Mouse (Mus musculus): ENCODE measurements around the gene Aqp5. TPM values are rescaled to one million over a fixed set of nuclear protein-coding genes. Genes with fewer than 3 reads are reported as not detected.

The Aqp5 gene
- polyA plus RNA-seq, 1 experiment from 2014 or later, result 1.4 TPM

GRCm38 (mm10) chr15:99583463-99584344 is 6.9 kb upstream of the Aqp5 start:
- H3K4me2 ChIP-seq, result peak overlapping the region; percentile 53
- peaks cover 72% of the 10 kb centered on the region for H3K27me3 ChIP-seq (replicated peaks)
- no peaks in the 10 kb centered on the region for H3K36me3 ChIP-seq (replicated peaks)
- 3% methylated on average over 54 of the region's 54 CpGs for WGBS
- peak overlapping the region; percentile 29 for H3K4me3 ChIP-seq
- peak overlapping the region; percentile 31; the same call in 1 of the 2 replicates for H3K9ac ChIP-seq
- H3K4me1 ChIP-seq, result peaks cover 22% of the 10 kb centered on the region
- no peaks in the 10 kb centered on the region for H3K9me3 ChIP-seq
- no peak overlapping the region for H3K27ac ChIP-seq
- peak; percentile 52 for ATAC-seq (replicated peaks)

DNA sequence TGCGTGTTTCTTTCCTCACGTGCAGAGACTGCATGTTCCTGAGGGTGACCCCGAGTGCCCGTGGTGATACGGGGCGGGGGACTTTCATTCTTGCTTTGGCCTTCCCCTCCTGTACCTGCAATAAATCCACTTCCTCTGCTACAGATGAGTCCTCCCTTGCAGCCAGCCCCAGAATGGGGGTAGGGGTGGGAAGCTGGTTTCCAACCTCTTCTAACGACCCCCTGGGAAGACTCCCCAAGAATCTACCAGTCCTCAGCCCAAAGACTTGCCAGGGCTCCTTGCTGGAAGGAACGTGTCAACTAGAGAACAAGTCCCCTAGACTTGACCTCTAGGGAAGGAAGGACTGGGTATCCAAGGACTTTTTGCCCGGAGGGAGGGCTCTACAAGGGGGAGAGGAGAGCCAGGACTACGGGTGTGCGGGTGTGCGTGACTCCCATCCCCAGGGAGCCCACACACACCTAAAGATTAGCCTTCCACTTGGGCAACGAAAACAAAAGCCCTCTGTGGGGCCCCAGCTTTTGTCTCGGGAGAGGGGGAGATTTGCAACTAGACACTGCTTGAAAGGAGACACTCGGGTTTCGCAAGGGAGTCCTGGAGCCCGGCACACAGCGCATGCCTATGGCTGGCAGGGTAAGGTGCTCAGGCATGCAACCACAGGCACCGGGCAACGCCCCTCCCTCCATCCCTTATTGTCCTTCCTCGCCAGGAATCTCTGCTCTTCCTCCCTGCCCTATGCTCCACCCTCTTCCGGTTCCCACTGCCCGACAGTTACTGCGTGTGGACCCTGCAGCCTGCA is 6.0 kb upstream of the Aqp5 start:
- Histone ChIP-seq H3K4me3 (peak overlapping the region; percentile 29), H3K27me3 (replicated peaks) (peaks cover 81% of the 10 kb centered on the region), H3K9ac (0 out of 2 replicates have a peak overlapping the region, but pooled peaks have one; percentile 10), H3K4me1 (peaks cover 22% of the 10 kb centered on the region), H3K9me3 (no peaks in the 10 kb centered on the region), H3K4me2 (peak overlapping the region; percentile 53), H3K27ac (no peak overlapping the region), H3K36me3 (replicated peaks) (no peaks in the 10 kb centered on the region)
- ATAC-seq (replicated peaks), result no peak
- WGBS, result 3% methylated on average over 24 of the region's 24 CpGs

- H3K9ac ChIP-seq, result no peak overlapping the region
- ATAC-seq (replicated peaks), result no peak
- no peak overlapping the region for H3K27ac ChIP-seq
- H3K9me3 ChIP-seq, result no peaks in the 10 kb centered on the region
- no peak overlapping the region for H3K4me2 ChIP-seq
- H3K4me3 ChIP-seq, result no peak overlapping the region
- H3K27me3 ChIP-seq (replicated peaks), result peaks cover 92% of the 10 kb centered on the region
- no peaks in the 10 kb centered on the region for H3K36me3 ChIP-seq (replicated peaks)
- H3K4me1 ChIP-seq, result peaks cover 26% of the 10 kb centered on the region
- 72% methylated on average over 6 of the region's 6 CpGs for WGBS
Observed at GRCm38 (mm10) chr15:99585741-99586140, 4.8 kb upstream of the Aqp5 start.

DNA sequence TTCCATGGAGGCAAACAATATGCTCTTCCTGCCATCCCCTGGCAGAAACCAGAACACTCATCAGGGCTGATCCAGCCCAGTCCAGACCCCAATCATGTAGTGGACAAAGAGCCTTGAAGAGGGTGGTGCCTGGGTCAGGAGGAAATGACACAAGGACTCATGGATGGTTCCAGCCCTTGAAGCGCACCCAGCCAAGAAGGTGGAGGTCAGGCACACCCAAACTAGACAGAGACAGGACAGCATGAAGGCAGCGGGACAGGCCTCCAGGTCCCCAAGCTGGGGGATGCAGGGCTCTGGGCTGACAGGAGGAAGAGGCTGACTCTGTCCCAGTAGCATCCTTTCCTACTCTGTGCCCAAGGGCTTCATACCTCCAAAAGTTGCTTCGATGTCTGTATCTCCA is 4.1 kb upstream of the Aqp5 start:
- H3K27me3 ChIP-seq (replicated peaks), result peaks cover 93% of the 10 kb centered on the region
- no peak for ATAC-seq (replicated peaks)
- 94% methylated on average over 3 of the region's 3 CpGs for WGBS
- H3K4me1 ChIP-seq, result peaks cover 30% of the 10 kb centered on the region
- no peaks in the 10 kb centered on the region for H3K36me3 ChIP-seq (replicated peaks)
- H3K27ac ChIP-seq, result no peak overlapping the region
- H3K9me3 ChIP-seq, result no peaks in the 10 kb centered on the region
- no peak overlapping the region for H3K9ac ChIP-seq
- H3K4me2 ChIP-seq, result no peak overlapping the region
- no peak overlapping the region for H3K4me3 ChIP-seq

DNA sequence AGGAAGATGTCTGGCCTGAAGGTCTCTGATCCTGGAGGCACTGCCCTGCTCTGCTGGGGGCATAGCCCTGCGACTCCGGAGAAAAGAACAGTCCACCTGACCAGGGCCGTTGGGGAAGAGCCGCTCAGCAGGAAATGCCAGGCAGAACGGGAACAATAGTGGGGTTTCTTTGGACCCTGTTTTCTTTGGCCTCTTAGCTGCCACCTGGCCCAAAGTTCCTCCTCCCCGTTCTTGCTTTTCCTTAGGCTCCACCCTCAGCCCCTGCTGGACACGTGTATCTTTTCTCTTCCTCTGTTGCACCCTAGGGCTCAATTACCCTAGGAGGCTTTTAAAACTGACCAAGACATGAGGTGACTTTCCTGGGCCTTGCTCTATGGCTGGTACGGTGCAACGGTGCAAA is 1.3 kb upstream of the Aqp5 start:
- WGBS, result 5% methylated on average over 9 of the region's 9 CpGs
- no peak overlapping the region for H3K9ac ChIP-seq
- no peak overlapping the region for H3K4me2 ChIP-seq
- no peak overlapping the region for H3K27ac ChIP-seq
- H3K27me3 ChIP-seq (replicated peaks), result peaks cover 100% of the 10 kb centered on the region
- no peak for ATAC-seq (replicated peaks)
- peaks cover 17% of the 10 kb centered on the region for H3K4me1 ChIP-seq
- H3K36me3 ChIP-seq (replicated peaks), result no peaks in the 10 kb centered on the region
- H3K4me3 ChIP-seq, result no peak overlapping the region
- no peaks in the 10 kb centered on the region for H3K9me3 ChIP-seq

DNA sequence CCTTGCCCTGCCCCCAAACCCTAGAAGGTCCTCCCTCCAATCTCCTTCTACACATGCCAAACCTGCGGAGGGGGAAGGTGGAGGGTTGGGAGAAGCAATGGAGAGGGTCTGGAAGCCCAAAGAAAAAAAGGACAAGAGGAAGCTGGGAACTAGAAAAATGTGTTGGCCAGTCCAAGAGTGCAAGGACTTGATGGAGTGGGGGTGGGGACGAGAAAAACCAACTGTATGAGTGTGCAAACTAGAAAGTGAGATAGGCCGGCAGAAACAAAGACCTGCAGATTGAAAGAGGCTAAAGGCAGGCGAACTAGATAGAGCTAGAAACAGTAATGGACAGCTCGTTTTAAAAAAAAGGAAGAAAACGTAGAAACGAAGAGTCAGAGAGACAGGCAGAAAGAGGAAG is 878 bp upstream of the Aqp5 start:
- no peak overlapping the region for H3K27ac ChIP-seq
- no peak overlapping the region for H3K4me3 ChIP-seq
- H3K4me2 ChIP-seq, result no peak overlapping the region
- no peaks in the 10 kb centered on the region for H3K9me3 ChIP-seq
- H3K4me1 ChIP-seq, result peaks cover 12% of the 10 kb centered on the region
- H3K27me3 ChIP-seq (replicated peaks), result peaks cover 99% of the 10 kb centered on the region
- no peak for ATAC-seq (replicated peaks)
- H3K36me3 ChIP-seq (replicated peaks), result no peaks in the 10 kb centered on the region
- 17% methylated on average over 7 of the region's 7 CpGs for WGBS
- H3K9ac ChIP-seq, result no peak overlapping the region

DNA sequence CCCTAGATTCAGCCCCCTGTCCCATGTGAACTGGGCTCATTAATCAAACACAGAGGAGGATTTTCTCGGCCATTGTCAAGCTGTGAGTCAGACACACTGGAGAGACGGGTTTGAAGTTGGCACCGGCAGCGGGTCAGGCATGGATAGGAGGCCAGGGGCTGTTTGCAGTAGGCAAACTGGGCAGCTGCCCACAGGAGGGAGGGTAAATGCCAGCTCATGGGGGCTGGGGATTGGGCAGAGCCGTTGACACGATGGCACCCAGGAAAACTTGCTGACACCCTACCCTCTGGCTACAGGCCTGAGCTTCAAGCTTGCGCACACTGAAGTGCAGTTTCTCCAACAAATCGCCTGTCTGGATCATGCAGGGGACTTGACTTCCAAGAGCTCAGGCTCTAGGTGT is 1.6 kb downstream of the Aqp5 start:
- Histone ChIP-seq H3K9me3 (no peaks in the 10 kb centered on the region), H3K27me3 (replicated peaks) (peaks cover 86% of the 10 kb centered on the region), H3K9ac (no peak overlapping the region), H3K4me1 (peaks cover 14% of the 10 kb centered on the region; the same call in 1 of the 2 replicates), H3K4me3 (no peak overlapping the region), H3K27ac (no peak overlapping the region), H3K36me3 (replicated peaks) (no peaks in the 10 kb centered on the region), H3K4me2 (no peak overlapping the region)
- ATAC-seq (replicated peaks), result no peak
- WGBS, result 65% methylated on average over 8 of the region's 8 CpGs

GRCm38 (mm10) chr15:99592877-99593276 is 2.3 kb downstream of the Aqp5 start:
- no peak overlapping the region for H3K4me3 ChIP-seq
- peaks cover 16% of the 10 kb centered on the region; the same call in 1 of the 2 replicates for H3K4me1 ChIP-seq
- 89% methylated on average over 5 of the region's 5 CpGs for WGBS
- no peak for ATAC-seq (replicated peaks)
- H3K36me3 ChIP-seq (replicated peaks), result no peaks in the 10 kb centered on the region
- H3K4me2 ChIP-seq, result no peak overlapping the region
- H3K9ac ChIP-seq, result no peak overlapping the region
- no peak overlapping the region for H3K27ac ChIP-seq
- peaks cover 83% of the 10 kb centered on the region for H3K27me3 ChIP-seq (replicated peaks)
- H3K9me3 ChIP-seq, result no peaks in the 10 kb centered on the region

DNA sequence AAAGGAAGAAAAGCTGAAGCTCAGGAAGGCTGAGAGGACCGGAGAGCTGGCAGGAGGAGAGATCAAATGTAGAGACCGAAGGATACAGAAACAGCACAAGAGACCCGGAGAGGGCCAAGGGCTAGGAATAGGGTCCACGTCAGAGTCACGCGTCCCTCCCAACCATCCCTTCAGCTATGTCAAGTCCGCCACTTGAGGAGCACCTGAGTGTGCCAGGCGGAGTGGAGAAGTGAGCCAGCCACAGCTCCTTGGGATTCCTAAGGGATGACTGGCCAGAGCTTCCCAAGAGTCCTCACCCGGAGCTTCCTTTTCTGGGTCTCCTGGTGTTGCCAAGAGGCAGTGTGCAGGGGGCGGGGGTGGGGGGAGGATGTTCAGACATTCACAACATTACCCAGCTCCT is 4.4 kb downstream of the Aqp5 start:
- peaks cover 26% of the 10 kb centered on the region for H3K4me1 ChIP-seq
- 86% methylated on average over 10 of the region's 10 CpGs for WGBS
- H3K27ac ChIP-seq, result no peak overlapping the region
- no peak for ATAC-seq (replicated peaks)
- H3K4me2 ChIP-seq, result no peak overlapping the region
- peaks cover 62% of the 10 kb centered on the region for H3K27me3 ChIP-seq (replicated peaks)
- no peaks in the 10 kb centered on the region for H3K36me3 ChIP-seq (replicated peaks)
- H3K9ac ChIP-seq, result no peak overlapping the region
- H3K4me3 ChIP-seq, result no peak overlapping the region
- H3K9me3 ChIP-seq, result no peaks in the 10 kb centered on the region

- H3K27ac ChIP-seq, result peak overlapping the region; percentile 27; the same call in 1 of the 2 replicates
- no peak overlapping the region for H3K9ac ChIP-seq
- peaks cover 50% of the 10 kb centered on the region for H3K27me3 ChIP-seq (replicated peaks)
- no peak overlapping the region for H3K4me3 ChIP-seq
- ATAC-seq (replicated peaks), result peak; percentile 84
- no peak overlapping the region for H3K4me2 ChIP-seq
- peaks cover 26% of the 10 kb centered on the region for H3K4me1 ChIP-seq
- no peaks in the 10 kb centered on the region for H3K36me3 ChIP-seq (replicated peaks)
- H3K9me3 ChIP-seq, result no peaks in the 10 kb centered on the region
- WGBS, result 0% methylated on average over 7 of the region's 7 CpGs
Observed at GRCm38 (mm10) chr15:99596056-99596687, 5.6 kb downstream of the Aqp5 start.

DNA sequence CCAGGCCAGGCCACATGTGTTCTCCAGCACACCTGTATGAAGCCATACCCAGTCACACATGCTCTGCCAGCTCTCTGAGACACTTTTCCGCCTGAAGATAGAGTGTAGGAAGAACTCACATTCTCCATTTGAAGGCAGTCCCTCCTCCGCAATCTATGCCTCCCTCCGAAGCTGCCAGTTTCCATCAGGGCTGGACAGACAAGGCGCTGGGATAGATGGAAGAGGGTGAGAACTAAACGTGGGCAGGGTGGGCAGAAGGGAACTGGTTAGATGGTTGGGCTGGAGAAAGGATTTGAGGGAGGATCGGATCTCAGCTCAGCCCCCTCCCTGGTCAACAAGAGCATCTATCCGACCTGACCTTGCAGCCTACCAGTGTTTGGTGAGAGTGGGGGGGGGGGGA is 6.3 kb downstream of the Aqp5 start:
- H3K4me3 ChIP-seq, result no peak overlapping the region
- peaks cover 29% of the 10 kb centered on the region for H3K4me1 ChIP-seq
- H3K9me3 ChIP-seq, result no peaks in the 10 kb centered on the region
- peaks cover 43% of the 10 kb centered on the region for H3K27me3 ChIP-seq (replicated peaks)
- no peak for ATAC-seq (replicated peaks)
- H3K4me2 ChIP-seq, result no peak overlapping the region
- no peaks in the 10 kb centered on the region for H3K36me3 ChIP-seq (replicated peaks)
- H3K9ac ChIP-seq, result no peak overlapping the region
- 61% methylated on average over 7 of the region's 7 CpGs for WGBS
- no peak overlapping the region for H3K27ac ChIP-seq

- 57% methylated on average over 8 of the region's 8 CpGs for WGBS
- H3K4me1 ChIP-seq, result peaks cover 29% of the 10 kb centered on the region
Observed at GRCm38 (mm10) chr15:99597596-99597995, 7.0 kb downstream of the Aqp5 start.

More at GRCm38 (mm10) chr15:99597596-99597995, 7.0 kb downstream of the Aqp5 start:
- Histone ChIP-seq H3K27ac (no peak overlapping the region), H3K9me3 (no peaks in the 10 kb centered on the region), H3K9ac (no peak overlapping the region), H3K4me3 (no peak overlapping the region), H3K4me2 (no peak overlapping the region), H3K27me3 (replicated peaks) (peaks cover 36% of the 10 kb centered on the region), H3K36me3 (replicated peaks) (no peaks in the 10 kb centered on the region)
- ATAC-seq (replicated peaks), result no peak

Measured in midbrain, embryonic 15.5 days (tissue).